Mouse (Mus musculus) T-helper 17 cell (primary cell): ENCODE results near the gene Dhx16.

Source experiments
- in situ Hi-C, 2 experiments: fragments of 300-600 bp; cut with MboI, MseI; formaldehyde crosslinking; loops; 1 replicate in 1 of 2; 2 replicates in 1 of 2; pipeline ENCODE4 v1.15.1; 2025; ENCODE audit warnings: high pct_unique_total_duplicates in 2 of 2

The Dhx16 gene

DNA sequence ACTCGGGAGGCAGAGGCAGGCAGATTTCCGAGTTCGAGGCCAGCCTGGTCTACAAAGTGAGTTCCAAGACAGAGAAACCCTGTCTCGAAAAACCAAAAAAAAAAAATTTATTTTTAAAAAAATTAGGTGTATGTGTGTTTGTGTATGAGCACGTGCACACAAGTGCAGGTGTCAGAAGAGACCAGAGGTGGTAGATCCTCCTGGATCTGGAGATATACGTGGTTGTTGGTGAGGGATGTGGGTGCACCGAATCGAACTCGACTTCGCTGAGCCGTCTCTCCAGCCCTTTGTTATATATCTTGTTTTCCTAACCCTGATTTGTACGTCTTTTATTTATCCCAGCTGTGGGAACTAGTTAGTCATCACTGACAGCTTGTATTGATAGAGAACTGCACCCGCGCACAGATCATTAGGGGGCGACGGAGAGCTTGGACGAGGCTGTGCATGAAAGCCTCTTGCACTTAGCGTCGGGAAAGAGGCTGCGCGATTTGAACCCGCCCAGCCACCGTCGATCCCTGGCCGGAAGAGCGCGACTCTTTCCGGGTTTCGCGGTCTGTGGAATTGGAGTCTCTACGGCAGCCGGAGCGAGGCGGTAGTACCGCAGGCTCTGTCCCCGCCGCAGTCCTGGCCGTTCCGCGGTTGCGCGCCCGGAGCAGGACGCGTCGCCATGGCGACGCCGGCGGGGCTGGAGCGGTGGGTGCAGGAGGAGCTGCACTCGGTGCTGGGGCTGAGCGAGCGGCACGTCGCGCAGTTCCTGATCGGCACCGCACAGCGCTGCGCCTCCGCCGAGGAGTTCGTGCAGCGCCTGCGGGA is at the start of gene Dhx16:
Dhx16 (plus strand) TSS at position 575 of the 813 bp plus-strand sequence.
- in situ Hi-C loops: no loop called here

DNA sequence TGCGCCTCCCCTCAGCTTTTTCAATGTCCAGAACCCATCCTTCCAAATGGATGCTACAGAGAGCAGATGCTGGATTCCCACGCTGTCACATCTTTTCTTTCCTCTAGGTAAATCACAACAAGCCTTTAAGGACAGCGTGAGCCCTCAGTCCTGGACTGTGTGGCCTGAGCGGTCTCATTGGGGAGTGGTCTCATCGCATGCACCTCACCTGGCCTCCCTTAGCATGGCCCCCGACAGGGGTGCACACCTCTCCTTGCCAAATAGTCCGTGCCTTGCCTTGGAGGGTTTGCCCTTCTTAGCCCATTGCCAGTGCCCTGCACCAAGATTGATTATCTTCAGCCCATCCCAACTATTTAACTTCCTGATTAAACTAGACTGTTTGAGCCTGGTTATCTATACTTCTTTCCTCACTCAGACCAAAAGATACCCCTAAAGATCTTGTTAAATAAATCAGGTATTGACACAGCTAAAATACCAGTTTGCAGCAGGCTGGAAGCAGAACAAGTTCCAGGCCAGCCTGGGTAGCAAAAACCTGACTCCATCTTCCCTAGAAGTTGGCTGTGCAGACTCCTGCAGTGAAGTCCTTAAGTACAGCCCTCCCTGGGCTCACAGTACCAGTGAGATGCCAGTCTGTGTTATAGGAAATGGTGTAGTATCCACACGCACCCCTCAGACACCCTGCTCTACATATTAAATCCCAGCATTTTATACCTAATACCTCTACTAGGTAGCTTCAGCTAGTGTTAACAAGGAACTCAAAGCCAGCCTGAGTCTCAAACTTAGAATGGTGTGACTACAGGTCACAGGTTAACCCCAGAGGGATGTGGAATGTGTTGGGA is 47.0 kb upstream of the Dhx16 start:
- in situ Hi-C loops: loop anchor here in 1 of 2 experiments (10.0 kb wide), 1 partner anchor 282 kb away; no protein-coding TSS in a partner anchor

DNA sequence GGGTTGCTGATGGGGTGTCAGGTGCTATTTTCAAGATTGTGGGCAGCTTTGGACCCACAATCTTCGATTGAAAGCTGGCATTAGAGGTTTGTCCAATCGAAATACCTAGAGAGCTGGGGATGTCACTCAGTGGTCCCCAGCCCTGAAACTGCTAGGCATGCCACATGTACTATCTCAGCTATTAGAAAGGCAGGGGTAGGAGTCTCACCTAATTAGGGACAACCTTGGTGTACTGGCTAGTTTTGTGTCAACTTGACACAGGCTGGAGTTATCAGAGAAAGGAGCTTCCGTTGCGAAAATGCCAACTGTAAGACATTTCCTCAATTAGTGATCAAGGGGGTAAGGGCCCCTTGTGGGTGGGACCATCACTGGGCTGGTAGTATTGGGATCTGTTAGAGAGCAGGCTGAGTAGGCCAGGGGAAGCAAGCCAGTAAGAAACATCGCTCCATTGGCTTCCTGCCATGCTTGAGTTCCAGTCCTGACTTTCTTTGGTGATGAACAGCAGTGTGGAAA is 46.3 kb upstream of the Dhx16 start:
- in situ Hi-C loops: loop anchor here in 1 of 2 experiments (10.0 kb wide), 1 partner anchor 282 kb away; no protein-coding TSS in a partner anchor

DNA sequence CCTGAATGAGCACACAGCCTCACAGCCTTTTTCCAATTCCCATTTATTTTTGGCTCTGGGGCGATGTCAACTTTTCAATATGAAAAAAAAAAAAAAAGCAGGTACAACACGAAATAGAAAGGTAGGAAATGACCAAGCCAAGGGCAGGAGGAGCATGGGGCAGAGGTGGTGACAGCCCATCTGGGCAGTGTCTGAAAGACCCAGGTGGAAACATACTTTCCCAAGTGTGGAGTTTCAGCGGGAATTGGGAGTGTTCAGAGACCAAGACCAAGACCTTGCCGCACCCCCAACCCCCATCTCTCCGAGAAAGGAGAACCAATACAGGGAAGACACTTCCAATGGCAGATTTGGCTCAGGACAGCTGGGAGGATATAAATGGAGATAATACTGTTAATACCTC is 45.7 kb upstream of the Dhx16 start:
- in situ Hi-C loops: loop anchor here in 1 of 2 experiments (10.0 kb wide), 1 partner anchor 281 kb away; no protein-coding TSS in a partner anchor

DNA sequence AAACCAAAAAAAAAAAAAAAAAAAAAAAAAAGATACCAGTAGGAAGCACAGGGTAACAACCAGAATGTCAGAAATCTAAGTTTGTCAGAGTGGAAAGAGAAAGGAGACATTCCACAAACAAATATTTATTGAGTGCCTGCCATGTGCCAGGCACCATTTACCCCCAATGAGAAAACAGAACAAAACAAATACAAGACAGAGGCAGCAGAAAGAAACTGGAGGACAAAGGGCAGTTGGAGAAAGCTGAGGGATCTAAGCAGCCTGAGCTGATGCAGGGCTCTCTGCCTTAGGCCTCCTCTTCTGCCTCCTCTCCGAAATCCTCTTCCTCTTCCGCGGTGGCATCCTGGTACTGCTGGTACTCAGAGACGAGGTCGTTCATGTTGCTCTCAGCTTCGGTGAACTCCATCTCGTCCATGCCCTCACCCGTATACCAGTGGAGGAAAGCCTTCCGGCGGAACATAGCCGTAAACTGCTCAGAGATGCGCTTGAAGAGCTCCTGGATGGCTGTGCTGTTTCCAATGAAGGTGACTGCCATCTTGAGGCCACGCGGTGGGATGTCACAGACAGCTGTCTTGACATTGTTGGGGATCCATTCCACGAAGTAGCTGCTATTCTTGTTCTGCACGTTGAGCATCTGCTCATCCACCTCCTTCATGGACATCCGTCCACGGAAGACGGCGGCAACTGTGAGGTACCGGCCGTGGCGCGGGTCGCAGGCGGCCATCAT is 44.8 kb upstream of the Dhx16 start:
- in situ Hi-C loops: loop anchor here (5.0 to 10.0 kb wide), 2 partner anchors 37 to 280 kb away; no protein-coding TSS in a partner anchor

- in situ Hi-C loops: loop anchor here (5.0 to 10.0 kb wide), 2 partner anchors 37 to 279 kb away; no protein-coding TSS in a partner anchor
Measured at GRCm38 (mm10) chr17:35835424-35836140, 44.0 kb upstream of the Dhx16 start.

GRCm38 (mm10) chr17:35836178-35836965 is 43.2 kb upstream of the Dhx16 start:
- in situ Hi-C loops: loop anchor here (5.0 to 10.0 kb wide), 2 partner anchors 36 to 278 kb away; no protein-coding TSS in a partner anchor

DNA sequence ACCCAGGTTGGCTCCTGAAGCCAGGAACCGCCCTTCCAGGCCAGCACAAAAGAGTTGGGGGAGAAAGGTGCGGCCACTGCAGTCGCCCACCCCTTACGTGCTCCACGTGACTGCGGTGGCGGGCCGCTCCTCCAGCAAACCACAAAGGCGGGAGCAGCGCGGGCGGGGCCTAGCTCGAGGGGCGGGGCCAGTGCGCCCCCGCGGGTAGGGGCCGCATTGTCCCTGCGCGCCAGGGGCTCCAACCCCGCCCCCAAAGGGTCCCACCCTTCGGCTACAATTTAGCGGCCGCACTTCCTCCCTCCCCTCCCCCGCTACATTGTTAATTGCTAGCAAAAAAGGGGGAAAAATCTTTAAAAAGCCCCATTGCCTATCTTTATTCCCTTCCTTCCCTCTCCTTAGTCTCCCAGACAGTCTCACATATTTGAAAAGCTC is 42.6 kb upstream of the Dhx16 start:
- in situ Hi-C loops: loop anchor here (5.0 to 10.0 kb wide), 2 partner anchors 35 to 278 kb away; no protein-coding TSS in a partner anchor

- in situ Hi-C loops: loop anchor here (5.0 to 10.0 kb wide), 2 partner anchors 35 to 277 kb away; no protein-coding TSS in a partner anchor
Measured at GRCm38 (mm10) chr17:35837487-35837886, 42.1 kb upstream of the Dhx16 start.

- in situ Hi-C loops: loop anchor here (5.0 to 10.0 kb wide), 2 partner anchors 34 to 277 kb away; no protein-coding TSS in a partner anchor
Measured at GRCm38 (mm10) chr17:35838122-35838544, 41.5 kb upstream of the Dhx16 start, which contains the start of gene Tubb5. Tubb5 (minus strand) TSS chr17:35838306.

GRCm38 (mm10) chr17:35838570-35838969 is 41.0 kb upstream of the Dhx16 start:
- in situ Hi-C loops: loop anchor here (5.0 to 10.0 kb wide), 2 partner anchors 34 to 276 kb away; no protein-coding TSS in a partner anchor

- in situ Hi-C loops: loop anchor here (5.0 to 10.0 kb wide), 2 partner anchors 33 to 276 kb away; no protein-coding TSS in a partner anchor
Measured at GRCm38 (mm10) chr17:35839002-35839401, 40.6 kb upstream of the Dhx16 start.

- in situ Hi-C loops: no loop called here
Measured at GRCm38 (mm10) chr17:35840561-35840960, 39.1 kb upstream of the Dhx16 start.

DNA sequence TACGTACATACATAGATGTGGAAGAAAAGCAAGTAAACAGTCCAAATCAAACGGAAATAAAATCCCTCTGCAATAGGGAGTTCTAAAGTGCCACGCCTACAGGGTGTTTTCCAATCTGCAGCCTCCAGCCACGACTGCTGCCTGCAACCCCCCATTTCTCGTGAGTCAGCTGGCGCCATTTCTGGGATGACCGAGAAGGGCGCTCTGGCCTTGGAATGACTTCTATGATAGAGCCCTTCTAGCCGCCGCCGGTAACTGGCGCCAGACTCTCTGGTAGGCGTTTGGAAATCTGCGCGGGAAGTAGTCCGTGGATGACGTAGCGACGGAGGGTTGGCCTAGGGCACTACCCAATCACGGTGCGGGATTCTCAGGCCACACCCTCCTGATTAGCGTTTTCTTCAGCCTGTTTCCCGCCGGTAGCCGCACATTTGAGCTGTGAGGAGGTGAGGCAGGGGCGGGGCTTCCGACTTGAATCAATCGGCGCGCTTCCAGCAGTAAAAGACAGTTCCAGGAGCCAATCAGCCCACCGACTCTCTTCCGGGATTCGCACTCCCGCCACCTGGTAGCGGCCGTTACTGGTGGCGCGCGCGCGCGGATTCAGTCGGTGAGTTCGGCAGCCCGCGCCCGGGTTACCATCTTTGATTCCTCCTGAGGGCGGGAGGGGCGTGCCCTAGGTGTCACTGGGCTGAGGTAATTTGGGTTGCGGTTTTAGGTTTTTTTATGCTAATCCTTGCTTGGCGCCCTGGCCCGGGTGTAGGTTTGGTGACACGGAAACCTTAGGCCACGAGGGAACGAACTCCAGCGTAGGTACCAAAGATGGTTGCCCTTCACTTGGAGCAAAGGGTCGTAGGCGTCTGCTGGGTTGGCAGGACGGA is 38.3 kb upstream of the Dhx16 start, which contains the start of gene Mdc1:
Mdc1 (plus strand) TSS at position 440 of the 875 bp plus-strand sequence.
- in situ Hi-C loops: no loop called here

- in situ Hi-C loops: no loop called here
Measured at GRCm38 (mm10) chr17:35842006-35842405, 37.6 kb upstream of the Dhx16 start.

GRCm38 (mm10) chr17:35843514-35843913 is 36.1 kb upstream of the Dhx16 start:
- in situ Hi-C loops: no loop called here

GRCm38 (mm10) chr17:35848112-35848511 is 31.5 kb upstream of the Dhx16 start:
- in situ Hi-C loops: no loop called here

DNA sequence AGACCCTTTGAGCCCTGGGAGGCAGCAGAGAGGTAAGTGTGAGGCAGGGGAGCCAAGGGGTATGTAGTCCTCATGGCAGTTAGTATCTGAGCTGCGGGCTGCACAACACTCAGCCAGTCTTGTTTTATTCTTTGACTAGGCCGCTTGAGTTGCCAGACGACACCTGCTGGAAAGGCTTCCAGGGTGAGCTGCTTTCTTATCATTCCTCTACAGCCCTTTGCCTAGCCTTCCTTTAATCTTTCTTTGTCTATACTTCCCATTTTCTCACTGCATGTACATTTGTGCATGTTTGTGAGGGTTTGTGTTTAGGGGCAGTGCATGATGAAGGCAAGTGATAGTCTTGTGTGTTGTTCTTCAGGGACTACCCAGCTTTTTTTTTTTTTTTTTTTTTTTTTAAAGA is 28.6 kb upstream of the Dhx16 start:
- in situ Hi-C loops: loop anchor here in 1 of 2 experiments (10.0 kb wide), 1 partner anchor 796 kb away; the partner anchor contains the start of gene Ddah2
